Mouse (Mus musculus) heart, postnatal 0 days (tissue): ENCODE measurements around the gene Rtraf.

Experiments used
- CTCF ChIP-seq: IDR thresholded peaks from 2 replicates; pipeline ENCODE4 v1.5.1; 2016; ENCODE audit warnings: antibody characterized with exemption, control low read depth, low read depth
- EP300 ChIP-seq: IDR thresholded peaks from 2 replicates; pipeline ENCODE4 v1.6.1; 2016; ENCODE audit warnings: antibody characterized with exemption, low read depth

GRCm38 (mm10) chr14:19794881-19795280 is 28.7 kb downstream of the Rtraf start:
- TF ChIP-seq CTCF (no peak), EP300 (no peak)
